Mouse (Mus musculus) testis, adult 2 months (tissue): ENCODE data around the gene Lca5.

Experiments used
- CTCF ChIP-seq: fragments of 200-500 bp; IDR thresholded peaks from 2 replicates; pipeline ENCODE4 v1.5.1; 2012; ENCODE audit warnings: low read depth, mild to moderate bottlenecking, inconsistent platforms, low read length, moderate library complexity; ENCODE audit not compliant: control insufficient read depth, insufficient read depth, insufficient replicate concordance
- POLR2A ChIP-seq: fragments of 200-500 bp; IDR thresholded peaks from 2 replicates; pipeline ENCODE4 v1.6.1; 2012; ENCODE audit warnings: low read depth, mild to moderate bottlenecking, inconsistent platforms, low read length, moderate library complexity; ENCODE audit not compliant: control insufficient read depth

DNA sequence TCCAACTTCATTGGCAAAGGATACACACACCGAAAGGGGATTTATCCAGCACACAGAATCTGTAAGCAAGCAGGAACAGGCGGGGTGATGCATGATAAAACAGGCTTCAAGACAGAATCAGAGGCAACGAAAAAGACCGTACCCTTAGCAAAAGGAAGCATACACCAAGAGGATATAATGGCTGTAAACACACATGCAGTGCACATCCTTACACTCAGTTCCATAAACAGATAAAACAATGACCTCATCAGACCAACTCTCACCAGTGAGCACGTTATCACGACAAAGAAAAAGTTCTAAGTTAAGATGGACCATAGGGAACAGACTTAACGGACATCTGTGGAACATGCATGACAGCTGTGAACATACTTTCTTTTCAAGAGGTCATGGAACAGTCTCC, 35.8 kb downstream of the Lca5 start:
- TF ChIP-seq CTCF (no peak), POLR2A (no peak)
